Mouse (Mus musculus) MEL (cell line): ENCODE results near the gene Tubgcp6. TPM values are rescaled to one million over a fixed set of nuclear protein-coding genes. Genes with fewer than 3 reads are reported as not detected.

Experiments
- DNase-seq: peaks from one replicate; pipeline ENCODE4 v3.0.0; 2011; ENCODE audit warnings: low read depth, low spot score
- H3K27ac ChIP-seq: 2 replicates; pipeline ENCODE4 v1.5.1; 2012; ENCODE audit warnings: low read depth, mild to moderate bottlenecking, control low read depth, low read length, moderate library complexity; ENCODE audit not compliant: control insufficient read depth
- H3K27me3 ChIP-seq, 2 experiments: fragments of 150-350 bp in 1 of 2; sonication (generic) in 1 of 2; 2 replicates each; pipeline ENCODE4 v1.6.1; 2012; ENCODE audit warnings: low read length in 2 of 2, mild to moderate bottlenecking in 2 of 2, improper control_type of control experiment in 1 of 2, moderate library complexity in 1 of 2; ENCODE audit not compliant: insufficient read depth in 2 of 2, control insufficient read depth in 1 of 2
- H3K36me3 ChIP-seq, 2 experiments: 2 replicates each; pipeline ENCODE4 v1.6.1; 2012 to 2014; ENCODE audit warnings: low read length in 2 of 2, improper control_type of control experiment in 1 of 2, inconsistent platforms in 1 of 2, mild to moderate bottlenecking in 1 of 2; ENCODE audit not compliant: insufficient read depth in 2 of 2, control insufficient read depth in 1 of 2
- H3K4me1 ChIP-seq, 2 experiments: fragments of 150-350 bp in 1 of 2; sonication (generic) in 1 of 2; 2 replicates each; pipeline ENCODE4 v1.6.1; 2012; ENCODE audit warnings: low read length in 2 of 2, improper control_type of control experiment in 1 of 2, mild to moderate bottlenecking in 1 of 2; ENCODE audit not compliant: insufficient read depth in 2 of 2, control insufficient read depth in 1 of 2
- H3K4me3 ChIP-seq, 2 experiments: fragments of 150-350 bp in 1 of 2; sonication (generic) in 1 of 2; 2 replicates each; pipeline ENCODE4 v1.5.1; 2012; ENCODE audit warnings: low read depth in 2 of 2, low read length in 2 of 2, mild to moderate bottlenecking in 2 of 2, moderate library complexity in 2 of 2, control low read depth in 1 of 2, improper control_type of control experiment in 1 of 2; ENCODE audit not compliant: control insufficient read depth in 1 of 2, insufficient read depth in 1 of 2
- H3K79me2 ChIP-seq: 2 replicates; pipeline ENCODE4 v1.6.1; 2012; ENCODE audit warnings: mild to moderate bottlenecking, low read length, moderate library complexity; ENCODE audit not compliant: control insufficient read depth, poor library complexity, insufficient read depth
- H3K9ac ChIP-seq: 2 replicates; pipeline ENCODE4 v1.6.1; 2012; ENCODE audit warnings: low read depth, mild to moderate bottlenecking, control low read depth, low read length, moderate library complexity; ENCODE audit not compliant: control insufficient read depth, poor library complexity, severe bottlenecking
- H3K9me3 ChIP-seq: fragments of 150-350 bp; sonication (generic); replicated peaks from 2 replicates; pipeline ENCODE4 v1.6.1; 2012; ENCODE audit warnings: mild to moderate bottlenecking, low read length, improper control_type of control experiment, moderate library complexity; ENCODE audit not compliant: insufficient read depth
- CHD1 ChIP-seq: IDR thresholded peaks from 2 replicates; pipeline ENCODE4 v1.6.1; 2012; ENCODE audit warnings: low read depth, mild to moderate bottlenecking, inconsistent platforms, low read length, improper control_type of control experiment
- E2F4 ChIP-seq: IDR thresholded peaks from 2 replicates; pipeline ENCODE4 v1.6.1; 2011; ENCODE audit warnings: low read depth, low read length, improper control_type of control experiment, borderline replicate concordance
- EP300 ChIP-seq, 2 experiments: IDR thresholded peaks; 2 replicates each; pipeline ENCODE4 v1.6.1; 2011; ENCODE audit warnings: improper control_type of control experiment in 2 of 2, low read length in 2 of 2, low read depth in 1 of 2, mild to moderate bottlenecking in 1 of 2
- MXI1 ChIP-seq: IDR thresholded peaks from 2 replicates; pipeline ENCODE4 v1.6.1; 2011; ENCODE audit warnings: mild to moderate bottlenecking, low read depth, low read length, improper control_type of control experiment
- NELFE ChIP-seq: IDR thresholded peaks from 2 replicates; pipeline ENCODE4 v1.6.1; 2011; ENCODE audit warnings: low read depth, low read length, improper control_type of control experiment
- POLR2AphosphoS2 ChIP-seq: IDR thresholded peaks from 2 replicates; pipeline ENCODE4 v1.6.1; 2011; ENCODE audit warnings: low read length, improper control_type of control experiment
- RAD21 ChIP-seq: IDR thresholded peaks from 2 replicates; pipeline ENCODE4 v1.6.1; 2011; ENCODE audit warnings: mild to moderate bottlenecking, low read depth, low read length, improper control_type of control experiment
- RCOR1 ChIP-seq: IDR thresholded peaks from 2 replicates; pipeline ENCODE4 v1.6.1; 2012; ENCODE audit warnings: low read depth, mild to moderate bottlenecking, inconsistent platforms, low read length, improper control_type of control experiment
- SIN3A ChIP-seq: IDR thresholded peaks from 2 replicates; pipeline ENCODE4 v1.6.1; 2012; ENCODE audit warnings: low read length, improper control_type of control experiment, inconsistent platforms
- TBP ChIP-seq: IDR thresholded peaks from 2 replicates; pipeline ENCODE4 v1.8.0; 2011; ENCODE audit warnings: low read depth, low read length, improper control_type of control experiment
- TCF12 ChIP-seq: IDR thresholded peaks from 2 replicates; pipeline ENCODE4 v1.6.1; 2014; ENCODE audit warnings: low read depth, mild to moderate bottlenecking, inconsistent platforms, low read length, improper control_type of control experiment, moderate library complexity
- UBTF ChIP-seq: IDR thresholded peaks from 2 replicates; pipeline ENCODE4 v1.6.1; 2012; ENCODE audit warnings: low read depth, mild to moderate bottlenecking, inconsistent platforms, low read length, improper control_type of control experiment, moderate library complexity, borderline replicate concordance; ENCODE audit not compliant: insufficient read depth
- USF1 ChIP-seq: IDR thresholded peaks from 2 replicates; pipeline ENCODE4 v1.6.1; 2014; ENCODE audit warnings: low read depth, mild to moderate bottlenecking, inconsistent platforms, low read length, improper control_type of control experiment, moderate library complexity
- ZMIZ1 ChIP-seq: IDR thresholded peaks from 2 replicates; pipeline ENCODE4 v1.6.1; 2012; ENCODE audit warnings: low read depth, mild to moderate bottlenecking, inconsistent platforms, low read length, improper control_type of control experiment, moderate library complexity
- ZNF384 ChIP-seq: IDR thresholded peaks from 2 replicates; pipeline ENCODE4 v1.6.1; 2012; ENCODE audit warnings: low read depth, mild to moderate bottlenecking, inconsistent platforms, low read length, improper control_type of control experiment
- polyA plus RNA-seq, 2 experiments: library from polyadenylated mRNA; stranded (reverse) in 1 of 2; unstranded in 1 of 2; fragments of >175 nt in 1 of 2; fragments of >200 nt in 1 of 2; gene quantifications; 2 replicates each; pipeline versions ENCODE4 v1.2.1 to v1.2.4; 2012; ENCODE audit warnings: low replicate concordance in 2 of 2, low read depth in 1 of 2; ENCODE audit not compliant: insufficient read length in 2 of 2, insufficient read depth in 1 of 2, missing spikeins in 1 of 2
- total RNA-seq: library from RNA; depleted of rRNA; stranded (reverse); fragments of 300-350 nt; gene quantifications from 2 replicates; pipeline ENCODE4 v1.2.3, GENCODE M21; 2012

The Tubgcp6 gene
- total and polyA plus RNA-seq, 3 experiments: 17.5 to 25.3 TPM; not detected in 1

DNA sequence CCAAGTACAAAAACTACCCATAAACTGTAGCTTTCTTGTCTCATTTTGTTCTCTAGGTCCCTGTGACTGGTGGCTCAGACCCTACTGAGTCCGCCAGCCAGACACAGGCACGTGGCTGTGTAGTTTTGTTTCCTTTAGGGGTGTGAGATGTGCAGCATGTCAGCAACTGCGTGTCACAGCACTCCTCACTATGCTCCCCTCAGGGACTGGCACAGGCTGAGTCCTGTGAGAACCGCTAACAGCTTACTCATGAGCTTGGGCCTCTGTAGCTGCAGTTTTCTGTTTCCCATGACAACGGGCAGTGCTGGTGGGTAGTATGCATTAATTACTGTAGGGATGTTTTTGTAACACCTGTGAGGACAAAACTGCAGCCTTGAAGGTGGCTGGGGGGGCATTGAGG, 30.7 kb downstream of the Tubgcp6 start:
- TF ChIP-seq CHD1: no peak
- TF ChIP-seq POLR2AphosphoS2: peak; percentile 17; the same call in 1 of the 2 replicates
- DNase-seq: no peak
- H3K9ac ChIP-seq: no peak overlapping the region
- H3K4me3 ChIP-seq: no peak overlapping the region
- peaks cover 2% of the 10 kb centered on the region in 2 experiments; a peak in 2 of 4 replicates for H3K4me1 ChIP-seq
- H3K79me2 ChIP-seq: peaks cover 3% of the 10 kb centered on the region; the same call in 1 of the 2 replicates
- H3K27me3 ChIP-seq: no peaks in the 10 kb centered on the region
- H3K9me3 ChIP-seq: no peaks in the 10 kb centered on the region
- H3K36me3 ChIP-seq: peaks cover 0 to 6% of the 10 kb centered on the region in 2 experiments; a peak in 2 of 4 replicates
- no peak overlapping the region for H3K27ac ChIP-seq

DNA sequence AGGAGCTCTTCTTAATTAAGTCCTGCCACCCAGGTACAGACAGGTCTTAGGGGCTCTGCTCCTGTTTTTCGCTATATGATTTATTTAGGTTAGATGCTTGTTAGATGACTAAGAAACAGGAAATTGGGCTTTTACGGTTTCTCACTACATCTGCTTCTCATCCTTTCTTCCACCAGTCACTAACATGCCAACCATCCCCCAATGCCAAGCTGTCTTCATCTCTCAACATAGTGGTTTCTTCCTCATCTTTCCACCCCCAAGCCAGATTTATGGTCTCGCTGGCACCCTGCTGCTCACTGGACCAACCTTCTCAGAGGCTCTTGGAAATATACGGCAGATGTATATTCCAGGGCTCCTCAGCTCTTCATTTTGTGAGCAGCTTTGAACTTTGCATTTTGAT, 32.2 kb downstream of the Tubgcp6 start:
- peaks cover 3% of the 10 kb centered on the region; the same call in 1 of the 2 replicates for H3K79me2 ChIP-seq
- H3K9ac ChIP-seq: no peak overlapping the region
- H3K27me3 ChIP-seq: no peaks in the 10 kb centered on the region
- no peak for DNase-seq
- peaks cover 0 to 5% of the 10 kb centered on the region in 2 experiments; a peak in 1 of 4 replicates for H3K36me3 ChIP-seq
- H3K4me3 ChIP-seq: no peak overlapping the region
- TF ChIP-seq EP300 (IDR thresholded peaks at IDR 0.05; ENCODE audit: low read depth in 1 of 2, low read length in 2 of 2): no peak
- no peak for TF ChIP-seq RCOR1
- TF ChIP-seq RAD21: no peak
- no peak for TF ChIP-seq ZMIZ1
- TF ChIP-seq POLR2AphosphoS2: no peak; the same call in 1 of the 2 replicates
- no peak for TF ChIP-seq NELFE
- no peak for TF ChIP-seq UBTF
- no peak for TF ChIP-seq ZNF384
- no peak; the same call in 1 of the 2 replicates for TF ChIP-seq SIN3A
- TF ChIP-seq TBP: no peak
- TF ChIP-seq USF1: no peak
- no peak overlapping the region for H3K27ac ChIP-seq
- no peaks in the 10 kb centered on the region for H3K9me3 ChIP-seq
- peaks cover 2% of the 10 kb centered on the region in 2 experiments; a peak in 2 of 4 replicates for H3K4me1 ChIP-seq

DNA sequence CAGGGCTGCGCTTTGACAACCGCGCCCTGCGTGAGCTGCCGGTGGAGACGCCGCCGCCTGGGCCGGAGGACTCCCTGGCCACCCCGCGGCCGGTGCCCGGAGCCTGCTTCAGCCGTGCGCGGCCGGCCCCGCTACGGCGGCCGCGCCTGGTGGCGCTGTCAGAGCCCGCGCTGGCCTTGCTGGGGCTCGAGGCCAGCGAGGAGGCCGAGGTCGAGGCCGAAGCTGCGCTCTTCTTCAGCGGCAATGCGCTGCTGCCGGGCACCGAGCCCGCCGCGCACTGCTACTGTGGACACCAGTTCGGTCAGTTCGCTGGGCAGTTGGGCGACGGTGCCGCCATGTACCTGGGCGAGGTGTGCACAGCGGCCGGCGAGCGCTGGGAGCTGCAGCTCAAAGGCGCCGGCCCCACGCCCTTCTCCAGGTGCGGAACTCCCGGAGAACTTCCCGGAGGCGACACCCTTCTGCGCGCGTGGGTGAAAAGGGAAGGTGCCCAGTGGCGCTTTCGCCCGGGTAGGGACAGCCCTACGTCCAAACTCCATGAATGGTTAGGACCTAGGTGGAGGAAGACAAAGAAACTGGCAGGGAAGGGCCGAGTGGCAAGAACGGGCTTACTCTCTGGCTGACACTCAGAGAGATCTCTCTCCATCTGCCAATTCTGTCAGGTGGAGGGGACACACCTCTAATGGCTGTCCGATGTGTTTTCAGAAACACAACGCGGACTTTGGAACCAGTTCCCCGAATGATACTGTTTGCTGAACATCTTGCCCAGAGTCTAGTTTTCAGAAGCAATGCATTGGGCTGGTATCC, 33.5 kb downstream of the Tubgcp6 start:
- Histone ChIP-seq H3K4me1 (peaks cover 2% of the 10 kb centered on the region in 2 experiments; a peak in 2 of 4 replicates), H3K27me3 (no peaks in the 10 kb centered on the region), H3K9ac (peak overlapping the region; percentile 95), H3K27ac (peak overlapping the region; percentile 45; the same call in 1 of the 2 replicates), H3K79me2 (peaks cover 3% of the 10 kb centered on the region; the same call in 1 of the 2 replicates), H3K36me3 (peaks cover 0 to 5% of the 10 kb centered on the region in 2 experiments; a peak in 1 of 4 replicates), H3K4me3 (peak overlapping the region; percentile 84 to 86), H3K9me3 (no peaks in the 10 kb centered on the region)
- DNase-seq: peak; percentile 58
- TF ChIP-seq UBTF (0 out of 2 replicates have a peak, but pooled peaks have one; percentile 70), MXI1 (0 out of 2 replicates have a peak, but pooled peaks have one; percentile 0), TCF12 (no peak), E2F4 (no peak)
